Mouse (Mus musculus) lung, embryonic 14.5 days (tissue): ENCODE measurements around the gene Ttn. TPM values are rescaled to one million over a fixed set of nuclear protein-coding genes. Genes with fewer than 3 reads are reported as not detected.

Experiments used
- ATAC-seq: fragments of 200-750 bp; cut with Nextera tagmentation; 2 replicates; pipeline ENCODE4 v1.8.0; 2017; ENCODE audit warnings: mild to moderate bottlenecking, moderate TSS enrichment, moderate library complexity; ENCODE audit not compliant: insufficient read depth
- DNase-seq: peaks from one replicate; pipeline ENCODE4 v3.0.0-alpha.2; 2015
- H3K27ac ChIP-seq: fragments of 300-500 bp; sonication (generic); 2 replicates; pipeline ENCODE4 v1.5.1; 2014; ENCODE audit warnings: low read depth, mild to moderate bottlenecking, moderate library complexity
- H3K27me3 ChIP-seq: fragments of 300-500 bp; sonication (generic); 2 replicates; pipeline ENCODE4 v1.6.1; 2014; ENCODE audit warnings: low read length, control low read depth; ENCODE audit not compliant: insufficient read depth
- H3K36me3 ChIP-seq: fragments of 300-500 bp; sonication (generic); 2 replicates; pipeline ENCODE4 v1.6.1; 2014; ENCODE audit warnings: control low read depth; ENCODE audit not compliant: insufficient read depth
- H3K4me1 ChIP-seq: fragments of 300-500 bp; sonication (generic); 2 replicates; pipeline ENCODE4 v1.6.1; 2014; ENCODE audit warnings: antibody characterized with exemption, control low read depth; ENCODE audit not compliant: insufficient read depth
- H3K4me2 ChIP-seq: fragments of 300-500 bp; sonication (generic); 2 replicates; pipeline ENCODE4 v1.6.1; 2014; ENCODE audit warnings: mild to moderate bottlenecking
- H3K4me3 ChIP-seq: fragments of 300-500 bp; sonication (generic); 2 replicates; pipeline ENCODE4 v1.5.1; 2014; ENCODE audit warnings: low read depth, low read length
- H3K9ac ChIP-seq: fragments of 300-500 bp; sonication (generic); 2 replicates; pipeline ENCODE4 v1.6.1; 2014
- H3K9me3 ChIP-seq: fragments of 300-500 bp; sonication (generic); 2 replicates; pipeline ENCODE4 v1.6.1; 2016; ENCODE audit warnings: low read depth, low read length, control low read depth
- CTCF ChIP-seq: IDR thresholded peaks from 2 replicates; pipeline ENCODE4 v1.5.1; 2016; ENCODE audit warnings: antibody characterized with exemption, low read depth
- WGBS: fragments of 180-500 bp; shearing (Covaris S2); extraction: QIAGEN DNeasy Blood & Tissue Kit; methylation state at CpG from one replicate; pipeline ENCODE4 v1.1.7; 2014; 5-methylcytosine and 5-hydroxymethylcytosine counted together
- polyA plus RNA-seq: library from polyadenylated mRNA; unstranded; fragments of >200 nt; fragmentation: Nextera tagmentation; extraction: Ambion mirVana; gene quantifications from 2 replicates; pipeline ENCODE4 v1.2.1, GENCODE M21; 2014

The Ttn gene
- polyA plus RNA-seq, 1 experiment from 2014 or later: 0.63 TPM

DNA sequence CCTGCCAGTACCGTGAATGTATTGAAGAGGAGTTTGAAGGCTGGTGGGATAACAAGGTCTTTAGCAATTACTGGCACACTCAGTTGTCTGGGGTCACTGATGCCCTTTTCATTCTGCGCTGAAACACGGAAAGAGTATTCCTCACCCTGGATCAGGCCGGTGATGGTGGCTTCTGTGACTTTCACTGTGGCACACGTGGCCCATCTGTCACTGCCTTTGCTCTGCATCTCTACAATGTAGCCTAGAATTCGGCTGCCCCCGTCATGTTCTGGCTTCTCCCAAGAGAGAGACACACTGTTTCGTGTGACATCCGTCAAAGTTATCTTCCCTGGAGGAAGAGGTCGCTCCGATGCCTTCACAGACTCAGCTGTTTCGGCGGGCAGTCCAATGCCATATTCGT, 233.7 kb downstream of the Ttn start:
- no peak overlapping the region for H3K4me2 ChIP-seq
- H3K4me3 ChIP-seq: no peak overlapping the region
- ATAC-seq (no peak), DNase-seq (no peak)
- TF ChIP-seq CTCF: no peak
- H3K4me1 ChIP-seq: no peaks in the 10 kb centered on the region
- no peak overlapping the region for H3K9ac ChIP-seq
- 88% methylated on average over 14 of the region's 14 CpGs for WGBS
- peaks cover 8% of the 10 kb centered on the region for H3K9me3 ChIP-seq
- no peaks in the 10 kb centered on the region for H3K36me3 ChIP-seq
- no peak overlapping the region for H3K27ac ChIP-seq
- H3K27me3 ChIP-seq: no peaks in the 10 kb centered on the region

DNA sequence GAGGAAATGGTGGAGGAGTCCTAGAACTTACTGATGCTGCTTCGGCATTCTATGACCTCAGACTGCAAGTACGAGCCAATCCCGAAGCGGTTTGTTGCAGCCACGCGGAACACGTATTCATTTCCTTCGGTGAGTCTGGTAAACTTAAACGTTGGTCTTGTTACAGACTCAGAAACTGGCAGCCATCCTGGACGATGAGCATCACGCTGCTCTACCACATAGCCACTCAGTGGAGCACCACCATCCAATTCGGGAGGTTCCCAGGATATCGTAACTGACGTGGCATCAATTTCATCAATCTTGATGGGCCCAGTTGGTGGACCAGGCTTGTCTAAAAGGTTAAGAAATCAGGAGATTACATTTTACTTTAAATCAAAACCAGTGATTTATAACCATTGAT, 262.7 kb downstream of the Ttn start:
- Histone ChIP-seq H3K4me1 (no peaks in the 10 kb centered on the region), H3K27me3 (no peaks in the 10 kb centered on the region), H3K27ac (no peak overlapping the region), H3K4me2 (no peak overlapping the region), H3K9ac (no peak overlapping the region), H3K9me3 (peaks cover 3% of the 10 kb centered on the region; the same call in 1 of the 2 replicates), H3K36me3 (no peaks in the 10 kb centered on the region), H3K4me3 (no peak overlapping the region)
- 91% methylated on average over 14 of the region's 14 CpGs for WGBS
- no peak for TF ChIP-seq CTCF
- DNase-seq (no peak), ATAC-seq (no peak)

DNA sequence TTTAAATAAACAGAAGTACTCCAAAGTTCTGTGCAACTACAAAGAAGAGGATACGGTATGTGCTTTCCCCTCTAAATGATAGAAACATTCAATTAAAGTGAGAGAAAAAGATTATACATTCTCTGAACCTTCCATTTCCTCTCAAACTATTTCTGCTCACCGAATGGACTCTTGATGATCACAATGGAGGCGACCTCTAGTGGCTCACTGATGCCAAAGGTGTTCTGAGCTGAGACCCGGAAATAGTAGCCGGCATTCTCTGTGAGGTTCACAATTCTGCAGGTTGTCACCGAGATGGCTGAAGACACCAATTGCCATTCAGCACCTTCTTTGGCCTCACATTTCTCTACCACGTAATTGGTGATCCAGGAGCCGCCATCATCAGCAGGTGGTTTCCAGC, 267.4 kb downstream of the Ttn start:
- peak; percentile 18 for DNase-seq

DNA sequence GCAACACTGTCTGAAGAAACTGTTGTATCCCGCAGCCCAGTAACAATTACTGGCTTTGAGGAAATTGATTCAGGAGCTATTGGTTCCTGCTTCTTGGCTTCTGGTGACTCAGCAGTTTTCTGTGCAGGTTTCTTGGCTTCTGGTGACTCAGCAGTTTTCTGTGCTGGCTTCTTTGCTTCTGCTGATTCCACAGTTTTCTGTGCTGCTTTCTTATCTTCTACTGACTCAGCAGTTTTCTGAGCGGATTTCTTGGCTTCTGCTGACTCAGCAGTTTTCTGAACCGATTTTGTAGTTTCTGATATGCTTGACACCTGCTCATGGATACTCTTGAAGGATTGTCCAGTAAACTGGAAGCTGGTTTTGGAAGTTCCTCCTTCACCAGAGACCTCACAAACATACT, 273.8 kb downstream of the Ttn start:
- H3K36me3 ChIP-seq: no peaks in the 10 kb centered on the region; the same call in 1 of the 2 replicates
- WGBS: 87% methylated on average over 3 of the region's 3 CpGs
- no peaks in the 10 kb centered on the region for H3K4me1 ChIP-seq
- H3K27ac ChIP-seq: no peak overlapping the region
- H3K4me3 ChIP-seq: no peak overlapping the region
- no peak for DNase-seq
- ATAC-seq: no peak
- H3K27me3 ChIP-seq: no peaks in the 10 kb centered on the region
- TF ChIP-seq CTCF: no peak
- H3K4me2 ChIP-seq: no peak overlapping the region
- H3K9me3 ChIP-seq: peaks cover 10% of the 10 kb centered on the region
- H3K9ac ChIP-seq: no peak overlapping the region

More for the DNA sequence above, 267.4 kb downstream of the Ttn start:
- no peaks in the 10 kb centered on the region for H3K4me1 ChIP-seq
- no peak overlapping the region for H3K27ac ChIP-seq
- WGBS: 65% methylated on average over 8 of the region's 8 CpGs
- H3K9ac ChIP-seq: no peak overlapping the region
- no peak overlapping the region for H3K4me3 ChIP-seq
- TF ChIP-seq CTCF: peak; percentile 20; the same call in 1 of the 2 replicates
- peaks cover 12% of the 10 kb centered on the region for H3K9me3 ChIP-seq
- no peaks in the 10 kb centered on the region; the same call in 1 of the 2 replicates for H3K36me3 ChIP-seq
- no peak overlapping the region for H3K4me2 ChIP-seq
- H3K27me3 ChIP-seq: no peaks in the 10 kb centered on the region
- no peak for ATAC-seq

DNA sequence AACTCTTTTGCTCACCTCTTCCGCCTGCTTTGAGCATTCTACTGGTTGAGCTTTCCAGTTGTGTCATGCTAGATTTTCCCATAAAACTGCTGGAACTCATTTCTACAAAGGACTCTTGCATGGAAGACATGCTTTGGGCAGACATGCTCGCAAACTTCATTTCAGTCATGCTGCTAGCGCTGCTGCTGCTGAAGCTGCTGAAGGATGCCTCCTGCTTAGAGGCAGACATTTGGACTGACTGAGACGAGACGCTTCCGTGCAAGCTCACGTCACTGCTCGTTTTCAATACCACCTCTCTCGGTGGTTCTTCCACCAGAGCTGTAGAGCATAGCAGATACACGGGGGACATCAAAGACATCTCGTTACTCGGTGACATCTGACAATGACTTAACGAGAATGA, 276.7 kb downstream of the Ttn start:
- Histone ChIP-seq H3K27me3 (no peaks in the 10 kb centered on the region), H3K4me1 (no peaks in the 10 kb centered on the region), H3K4me2 (no peak overlapping the region), H3K9me3 (peaks cover 8% of the 10 kb centered on the region), H3K36me3 (0 out of 2 replicates have a peak, but pooled peaks cover 4% of the 10 kb centered on the region), H3K4me3 (no peak overlapping the region), H3K9ac (no peak overlapping the region), H3K27ac (no peak overlapping the region)
- DNase-seq (no peak), ATAC-seq (no peak)
- 86% methylated on average over 13 of the region's 13 CpGs for WGBS
- TF ChIP-seq CTCF: no peak

DNA sequence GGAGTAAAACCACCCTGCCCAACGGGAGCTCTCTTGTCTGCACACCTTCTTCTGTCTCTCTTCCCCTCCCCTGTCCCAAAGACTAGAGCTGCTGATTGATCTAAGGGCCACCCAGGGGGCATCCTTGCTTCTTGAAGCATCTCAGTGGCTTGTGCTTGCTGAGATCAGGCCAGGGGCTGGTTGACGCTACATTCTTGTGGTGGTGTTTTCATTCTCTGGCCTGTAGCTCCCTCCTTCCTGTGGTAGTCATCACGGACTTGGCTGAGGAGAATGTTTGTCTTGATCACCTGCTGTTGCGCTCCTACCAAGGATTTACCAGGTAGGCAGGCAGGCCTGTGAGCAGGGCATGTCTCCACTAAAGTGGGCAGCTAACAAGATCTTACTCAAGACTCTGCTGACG, 279.6 kb downstream of the Ttn start:
- ATAC-seq (no peak), DNase-seq (no peak)
- Histone ChIP-seq H3K9ac (no peak overlapping the region), H3K9me3 (no peaks in the 10 kb centered on the region), H3K4me1 (no peaks in the 10 kb centered on the region), H3K27me3 (no peaks in the 10 kb centered on the region), H3K27ac (no peak overlapping the region), H3K4me2 (no peak overlapping the region), H3K4me3 (no peak overlapping the region), H3K36me3 (peaks cover 12% of the 10 kb centered on the region; the same call in 1 of the 2 replicates)
- TF ChIP-seq CTCF: no peak
- WGBS: 68% methylated on average over 5 of the region's 5 CpGs

DNA sequence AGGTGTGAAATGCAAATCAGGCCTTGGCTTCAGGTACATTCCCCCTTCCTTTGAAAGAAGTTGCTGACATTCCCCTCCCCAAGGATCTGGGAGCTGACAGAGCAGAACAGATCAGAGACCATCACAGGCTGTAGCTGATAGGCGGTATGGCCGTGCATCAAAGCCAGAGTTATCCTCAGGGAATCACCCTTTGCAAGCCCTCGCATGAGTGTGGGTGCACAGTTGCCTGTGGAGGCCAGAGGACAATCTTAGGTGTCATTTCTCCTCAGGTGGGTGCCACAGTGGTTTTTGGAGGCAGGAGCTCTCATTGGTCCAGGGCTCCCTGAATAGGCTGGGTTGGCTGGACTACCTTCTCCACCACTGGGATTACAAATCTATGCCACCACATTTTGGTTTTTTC, 280.2 kb downstream of the Ttn start:
- Histone ChIP-seq H3K27ac (no peak overlapping the region), H3K4me3 (no peak overlapping the region), H3K36me3 (peaks cover 18% of the 10 kb centered on the region; the same call in 1 of the 2 replicates), H3K27me3 (no peaks in the 10 kb centered on the region), H3K9me3 (no peaks in the 10 kb centered on the region), H3K4me2 (no peak overlapping the region), H3K4me1 (no peaks in the 10 kb centered on the region), H3K9ac (no peak overlapping the region)
- no peak for TF ChIP-seq CTCF
- DNase-seq (no peak), ATAC-seq (no peak)
- 86% methylated on average over 3 of the region's 3 CpGs for WGBS

DNA sequence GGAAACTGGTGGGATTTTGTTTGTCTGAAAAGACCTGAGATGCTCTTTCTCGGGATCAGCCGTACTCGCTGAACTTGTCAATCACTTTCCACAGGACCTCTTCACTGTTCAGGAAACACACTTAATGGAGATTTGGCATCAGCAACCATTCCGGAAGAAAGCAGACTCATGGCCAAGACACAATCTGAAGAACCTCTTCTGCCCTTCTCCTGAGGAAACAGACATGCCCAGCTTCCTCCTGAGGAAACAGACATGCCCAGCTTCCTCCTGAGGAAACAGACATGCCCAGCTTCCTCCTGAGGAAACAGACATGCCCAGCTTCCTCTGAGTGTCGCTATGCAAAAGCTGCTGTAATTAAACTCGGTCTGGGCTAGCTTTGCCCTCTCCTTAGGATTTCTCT, 287.1 kb downstream of the Ttn start:
- WGBS: 62% methylated on average over 6 of the region's 6 CpGs
- ATAC-seq (no peak; the same call in 1 of the 2 replicates), DNase-seq (peak; percentile 25)
- no peaks in the 10 kb centered on the region for H3K27me3 ChIP-seq
- peaks cover 70% of the 10 kb centered on the region for H3K36me3 ChIP-seq
- no peak overlapping the region for H3K9ac ChIP-seq
- TF ChIP-seq CTCF: no peak
- H3K9me3 ChIP-seq: no peaks in the 10 kb centered on the region
- no peak overlapping the region for H3K4me2 ChIP-seq
- no peak overlapping the region for H3K4me3 ChIP-seq
- H3K27ac ChIP-seq: no peak overlapping the region
- no peaks in the 10 kb centered on the region for H3K4me1 ChIP-seq
